Mouse (Mus musculus): ENCODE measurements around the gene Syde1. TPM values are rescaled to one million over a fixed set of nuclear protein-coding genes. Genes with fewer than 3 reads are reported as not detected.
A peak's percentile ranks its signal among the peaks of the same experiment; 100 is the strongest.

Syde1 gene
- total RNA-seq, 4 experiments from 2014 or later = 33.9 to 74.0 (median 52.2) TPM

- DNase-seq = no peak
These were observed 16.1 kb downstream of the Syde1 start for GRCm38 (mm10) chr10:78575690-78576089.

DNA sequence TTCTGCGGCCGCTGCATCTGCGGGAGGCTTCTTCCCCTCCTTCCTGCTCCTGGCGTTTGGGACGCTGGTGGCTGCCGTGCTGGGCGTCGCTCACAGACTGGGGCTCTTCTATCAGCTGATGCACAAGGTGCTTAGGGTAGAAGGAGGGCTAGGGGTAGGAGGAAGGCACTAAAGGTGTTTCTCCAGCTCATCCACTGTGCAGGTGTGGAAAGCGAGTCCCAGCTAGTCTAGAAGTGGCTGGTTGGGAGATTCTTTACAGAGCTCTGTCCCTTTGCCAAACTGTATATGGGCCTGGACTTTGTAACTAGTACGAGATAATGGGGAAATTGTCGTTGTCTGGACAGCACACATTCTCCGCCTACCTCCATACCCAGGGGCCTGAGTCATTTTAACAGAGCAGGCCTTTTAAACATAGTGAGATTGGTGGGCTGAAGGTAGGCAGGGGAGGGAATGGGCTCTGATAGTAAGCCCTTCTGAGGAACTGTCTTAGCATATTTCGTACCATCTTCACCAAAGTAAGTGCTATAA is 16.6 kb downstream of the Syde1 start:
- no peak for DNase-seq

GRCm38 (mm10) chr10:78574250-78575104 is 17.3 kb downstream of the Syde1 start, which contains the start of gene Ilvbl:
Gene Ilvbl (plus strand): TSS chr10:78574346.
- DNase-seq = peak; percentile 94

GRCm38 (mm10) chr10:78573226-78573625 is 18.5 kb downstream of the Syde1 start:
- DNase-seq = no peak

DNA sequence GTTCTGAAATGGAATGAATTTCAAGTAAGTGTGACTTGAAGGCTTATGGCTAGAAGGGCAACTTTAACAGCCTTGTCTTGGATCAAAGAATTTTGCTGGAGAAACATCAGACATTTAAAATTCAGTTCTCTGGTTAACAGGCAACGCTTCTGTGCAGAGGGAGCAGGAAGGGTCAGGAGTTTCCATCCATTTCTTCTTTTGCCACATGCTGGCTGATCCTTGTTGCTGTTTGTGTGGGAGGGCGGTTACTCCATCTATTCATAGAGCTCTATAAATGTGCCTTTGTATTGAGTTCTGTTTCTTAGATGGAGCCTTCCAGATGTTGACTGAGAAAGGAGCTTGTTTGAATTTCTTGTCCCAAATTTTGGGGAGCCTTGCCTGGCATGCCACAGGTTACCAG is 20.9 kb downstream of the Syde1 start:
- no peak for DNase-seq

GRCm38 (mm10) chr10:78570416-78570815 is 21.3 kb downstream of the Syde1 start:
- no peak for DNase-seq

DNA sequence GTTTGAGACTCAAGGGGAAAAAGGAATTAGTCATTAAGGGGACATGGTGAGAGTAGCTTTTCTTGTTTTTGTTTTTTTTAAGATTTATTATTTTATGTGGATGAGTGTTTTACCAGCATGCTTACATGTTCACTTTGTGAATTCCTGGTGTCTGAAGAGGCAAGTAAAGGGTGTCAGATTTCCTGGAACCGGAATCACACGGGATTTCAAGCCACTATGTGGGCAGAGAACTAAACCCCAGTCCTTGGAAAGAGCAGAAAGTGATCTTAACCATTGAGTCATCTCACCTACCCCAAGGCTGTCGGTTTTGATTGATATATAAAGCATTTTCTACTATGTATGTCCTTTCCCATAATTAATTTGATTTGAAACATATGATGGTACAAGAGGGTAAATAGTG is 22.1 kb downstream of the Syde1 start:
- no peak for DNase-seq

DNA sequence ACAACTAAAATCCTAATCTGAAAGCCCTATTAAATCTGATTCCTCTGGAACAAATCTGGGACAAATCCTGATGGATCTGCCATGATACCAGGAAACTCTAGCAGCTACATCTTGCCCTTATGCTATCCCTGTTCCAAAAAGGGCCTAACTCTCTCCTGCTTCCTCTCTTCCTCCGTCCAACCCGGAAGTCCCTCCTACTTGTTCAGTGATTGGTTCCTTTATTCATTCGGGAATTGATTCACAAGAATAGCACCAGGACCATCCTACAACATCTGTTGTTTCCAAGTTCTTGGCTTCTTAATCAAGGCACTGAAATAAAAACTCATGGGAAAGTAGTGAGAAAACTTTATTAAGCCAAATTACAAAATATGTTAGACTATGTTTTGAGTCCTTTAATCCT is 22.6 kb downstream of the Syde1 start:
- DNase-seq = no peak

DNA sequence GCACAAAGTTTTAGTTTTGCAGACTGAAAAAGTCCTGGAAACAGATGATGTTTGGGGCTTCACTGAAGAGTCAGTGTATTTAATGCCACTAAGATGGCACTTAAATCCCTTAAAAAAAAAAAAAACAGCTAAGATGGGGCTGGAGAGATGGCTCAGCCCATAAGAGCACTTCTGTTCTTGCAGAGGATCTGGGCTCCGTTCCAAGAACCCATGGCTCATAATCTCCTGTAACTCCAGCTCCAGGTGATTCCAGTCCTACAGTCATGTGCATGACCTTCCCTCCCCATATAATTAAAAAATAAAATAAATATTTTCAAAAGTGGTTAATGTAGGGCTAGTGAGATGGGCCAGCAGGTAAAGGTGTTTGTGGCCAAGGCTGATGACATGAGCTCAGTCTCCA is 26.7 kb downstream of the Syde1 start:
- DNase-seq = no peak

DNA sequence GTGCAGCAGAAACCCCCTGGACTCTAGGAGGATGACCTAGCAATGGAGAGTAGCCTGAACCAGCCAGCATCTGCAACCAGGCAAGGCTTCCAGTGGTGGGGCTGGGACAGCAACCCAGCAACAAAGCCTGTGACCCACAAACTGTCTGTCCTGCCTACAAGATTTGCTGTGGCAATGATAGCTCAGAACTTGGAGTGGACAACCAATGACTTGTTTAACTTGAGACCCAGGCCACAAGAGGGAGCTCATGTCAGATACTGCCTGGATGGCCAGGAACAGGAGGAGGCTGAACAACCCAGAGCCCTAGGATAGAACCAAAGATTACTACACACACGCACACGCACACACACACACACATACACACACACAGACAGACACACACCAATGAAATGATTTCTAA is 50.8 kb downstream of the Syde1 start:
- DNase-seq = no peak

Other genes with a start within 250 kb of the Syde1 start
- gene Agpat3, start 239.5 kb downstream of the Syde1 start, total RNA-seq (2022) = 100 to 1,000 TPM; 228 to 370 (median 267) TPM
- 100 to 1,000 TPM; 215 to 262 (median 251) TPM for gene Rrp1, start 178.9 kb downstream of the Syde1 start, total RNA-seq (2022)
- gene Cstb, start 166.3 kb downstream of the Syde1 start, total RNA-seq (2022) = 100 to 1,000 TPM; 276 to 340 (median 329) TPM
- gene Pdxk, start 127.0 kb downstream of the Syde1 start, total RNA-seq (2022) = 10 to 100 TPM; 31.7 to 46.1 (median 42.1) TPM
- not detected for gene Olfr1358, start 74.5 kb downstream of the Syde1 start, total RNA-seq (2022)
- 10 to 100 TPM; 58.3 to 68.8 (median 61.9) TPM for gene Ilvbl, start 17.6 kb downstream of the Syde1 start, total RNA-seq (2022)
- gene Olfr1357, start 26.1 kb upstream of the Syde1 start, total RNA-seq (2022) = not detected
- not detected for gene Casp14, start 126.3 kb upstream of the Syde1 start, total RNA-seq (2022)
- not detected for gene Ccdc105, start 161.1 kb upstream of the Syde1 start, total RNA-seq (2022)
- gene Slc1a6, start 188.5 kb upstream of the Syde1 start, total RNA-seq (2022) = under 1 TPM in 3 of 4 experiments, not detected in 1; 0.13 to 0.77 (median 0.20) TPM

All from adrenal gland, adult 8-10 months (tissue).